Mouse (Mus musculus): Measurements from ENCODE around the gene Taok2. TPM values are rescaled to one million over a fixed set of nuclear protein-coding genes. Genes with fewer than 3 reads are reported as not detected.

Taok2 gene
- polyA plus RNA-seq, 1 experiment = 182 TPM

DNA sequence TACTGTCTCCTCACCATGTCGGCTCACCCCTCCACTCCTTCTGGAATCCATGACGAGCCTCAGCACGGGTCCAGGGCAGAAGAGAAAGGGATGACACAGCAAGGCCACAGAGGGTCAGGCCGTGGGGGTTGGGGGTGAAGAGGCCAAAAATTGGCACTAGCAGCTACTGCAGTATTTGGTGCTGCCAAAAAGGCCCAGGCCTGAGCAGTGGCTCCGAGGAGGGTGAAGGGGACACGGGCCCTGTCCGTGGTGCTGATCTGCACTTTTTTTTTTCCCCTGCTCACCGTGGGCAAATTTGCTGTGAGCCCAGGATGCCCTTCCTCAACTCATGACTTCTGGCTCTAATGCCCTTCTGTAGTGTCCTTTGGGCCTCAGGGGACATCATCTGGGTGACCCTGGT lies 59.1 kb downstream of the Taok2 start:
- WGBS = 28% methylated on average over 8 of the region's 8 CpGs

DNA sequence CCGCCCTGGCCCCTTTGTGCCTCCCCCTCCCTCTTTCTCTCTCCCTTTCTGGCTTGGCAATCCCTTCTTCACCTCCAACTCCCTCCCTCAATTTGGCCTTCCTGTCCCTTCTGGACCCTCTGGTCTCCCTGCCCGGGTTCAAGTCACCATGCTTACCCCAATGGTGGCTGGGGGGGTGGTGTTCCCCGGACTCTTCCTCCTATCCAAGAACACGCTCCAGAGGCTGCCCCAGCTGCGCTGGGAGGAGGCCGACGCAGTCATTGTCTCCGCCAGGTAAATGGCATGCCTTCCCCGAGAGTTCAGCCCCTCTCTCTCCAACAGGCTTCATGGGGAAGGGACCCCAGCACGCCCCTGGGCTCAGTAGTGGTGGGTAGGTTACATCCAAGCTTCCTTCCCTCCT lies 60.6 kb downstream of the Taok2 start:
- 37% methylated on average over 10 of the region's 10 CpGs for WGBS
- no peak overlapping the region for H3K4me3 ChIP-seq (ENCODE audit: control insufficient read depth, insufficient read depth, low read length)
- H3K36me3 ChIP-seq (ENCODE audit: control insufficient read depth, insufficient read depth, low read length) = no peaks in the 10 kb centered on the region
- no peak for TF ChIP-seq CTCF (IDR thresholded peaks at IDR 0.05; ENCODE audit: borderline replicate concordance, control insufficient read depth, extremely low read depth, insufficient read depth, low read length, poor library complexity)
- TF ChIP-seq POLR2A (IDR thresholded peaks at IDR 0.05; ENCODE audit: control insufficient read depth, extremely low read depth, insufficient read depth, low read length, poor library complexity) = no peak
- DNase-seq = no peak
- H3K27ac ChIP-seq (ENCODE audit: control insufficient read depth, insufficient read depth, low read length) = no peak overlapping the region
- no peaks in the 10 kb centered on the region for H3K4me1 ChIP-seq (replicated peaks; ENCODE audit: control insufficient read depth, insufficient read depth, low read length)
- H3K27me3 ChIP-seq (ENCODE audit: control insufficient read depth, insufficient read depth, low read length) = no peaks in the 10 kb centered on the region; the same call in 1 of the 2 replicates

More for the DNA sequence above, 59.1 kb downstream of the Taok2 start:
- no peak for TF ChIP-seq CTCF (IDR thresholded peaks at IDR 0.05; ENCODE audit: borderline replicate concordance, control insufficient read depth, extremely low read depth, insufficient read depth, low read length, poor library complexity)
- no peak for TF ChIP-seq POLR2A (IDR thresholded peaks at IDR 0.05; ENCODE audit: control insufficient read depth, extremely low read depth, insufficient read depth, low read length, poor library complexity)
- Histone ChIP-seq H3K27ac (ENCODE audit: control insufficient read depth, insufficient read depth, low read length) (no peak overlapping the region), H3K36me3 (ENCODE audit: control insufficient read depth, insufficient read depth, low read length) (no peaks in the 10 kb centered on the region), H3K4me1 (replicated peaks; ENCODE audit: control insufficient read depth, insufficient read depth, low read length) (no peaks in the 10 kb centered on the region), H3K27me3 (ENCODE audit: control insufficient read depth, insufficient read depth, low read length) (no peaks in the 10 kb centered on the region; the same call in 1 of the 2 replicates), H3K4me3 (ENCODE audit: control insufficient read depth, insufficient read depth, low read length) (no peak overlapping the region)
- no peak for DNase-seq

DNA sequence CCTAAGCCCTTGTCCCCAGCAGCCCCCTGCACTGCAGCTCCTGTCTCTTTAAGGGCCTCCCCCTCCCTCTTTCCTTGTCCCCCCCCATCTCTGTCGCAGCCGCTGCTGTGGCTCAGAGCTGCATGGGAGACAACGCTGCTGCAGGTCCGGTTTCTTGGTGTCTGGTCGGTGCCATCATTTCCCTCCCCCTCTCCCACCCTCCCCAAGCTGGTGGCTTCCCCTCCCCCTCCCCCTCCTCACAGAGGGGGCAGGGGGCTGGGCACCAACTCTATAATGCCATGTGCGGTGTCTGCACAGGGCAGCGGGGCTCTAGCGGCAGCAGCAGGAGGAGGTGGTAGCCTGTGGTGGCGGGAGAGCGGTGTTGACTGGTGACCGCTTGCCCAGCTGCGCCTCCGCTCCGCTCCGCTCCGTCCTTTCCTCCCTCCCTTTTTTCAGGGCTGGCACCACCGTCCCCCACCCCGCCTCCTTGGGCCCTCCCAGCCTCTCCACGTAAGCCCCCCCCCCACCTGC lies 61.2 kb downstream of the Taok2 start:
- TF ChIP-seq CTCF (IDR thresholded peaks at IDR 0.05; ENCODE audit: borderline replicate concordance, control insufficient read depth, extremely low read depth, insufficient read depth, low read length, poor library complexity) (no peak), POLR2A (IDR thresholded peaks at IDR 0.05; ENCODE audit: control insufficient read depth, extremely low read depth, insufficient read depth, low read length, poor library complexity) (no peak)
- Histone ChIP-seq H3K36me3 (ENCODE audit: control insufficient read depth, insufficient read depth, low read length) (no peaks in the 10 kb centered on the region), H3K27ac (ENCODE audit: control insufficient read depth, insufficient read depth, low read length) (no peak overlapping the region), H3K27me3 (ENCODE audit: control insufficient read depth, insufficient read depth, low read length) (no peaks in the 10 kb centered on the region; the same call in 1 of the 2 replicates), H3K4me3 (ENCODE audit: control insufficient read depth, insufficient read depth, low read length) (no peak overlapping the region), H3K4me1 (replicated peaks; ENCODE audit: control insufficient read depth, insufficient read depth, low read length) (no peaks in the 10 kb centered on the region)
- WGBS = 12% methylated on average over 19 of the region's 19 CpGs
- no peak for DNase-seq

DNA sequence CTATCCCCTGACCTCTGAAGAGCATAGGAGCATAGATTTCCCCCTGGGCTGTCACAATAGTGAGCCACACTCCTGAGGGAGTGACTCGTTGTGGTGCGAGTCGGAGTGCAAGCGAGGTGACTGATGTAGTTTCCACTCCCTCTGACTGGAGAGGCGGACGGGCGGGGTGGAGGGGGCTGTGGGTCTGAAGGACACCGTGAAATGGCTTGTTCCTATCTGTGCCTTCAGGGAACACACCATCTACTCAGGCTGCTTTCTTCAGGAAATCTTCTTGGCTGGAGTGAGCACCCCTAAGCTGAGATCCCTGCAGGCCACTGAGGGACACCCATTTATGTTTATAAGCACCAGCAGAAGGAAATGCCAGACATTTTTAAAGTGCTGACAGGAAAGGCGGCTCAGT lies 61.8 kb downstream of the Taok2 start:
- no peaks in the 10 kb centered on the region for H3K36me3 ChIP-seq (ENCODE audit: control insufficient read depth, insufficient read depth, low read length)
- H3K27me3 ChIP-seq (ENCODE audit: control insufficient read depth, insufficient read depth, low read length) = no peaks in the 10 kb centered on the region; the same call in 1 of the 2 replicates
- 79% methylated on average over 9 of the region's 9 CpGs for WGBS
- no peak for DNase-seq
- no peak overlapping the region for H3K27ac ChIP-seq (ENCODE audit: control insufficient read depth, insufficient read depth, low read length)
- no peaks in the 10 kb centered on the region for H3K4me1 ChIP-seq (replicated peaks; ENCODE audit: control insufficient read depth, insufficient read depth, low read length)
- TF ChIP-seq CTCF (IDR thresholded peaks at IDR 0.05; ENCODE audit: borderline replicate concordance, control insufficient read depth, extremely low read depth, insufficient read depth, low read length, poor library complexity) = no peak
- no peak for TF ChIP-seq POLR2A (IDR thresholded peaks at IDR 0.05; ENCODE audit: control insufficient read depth, extremely low read depth, insufficient read depth, low read length, poor library complexity)
- no peak overlapping the region for H3K4me3 ChIP-seq (ENCODE audit: control insufficient read depth, insufficient read depth, low read length)

DNA sequence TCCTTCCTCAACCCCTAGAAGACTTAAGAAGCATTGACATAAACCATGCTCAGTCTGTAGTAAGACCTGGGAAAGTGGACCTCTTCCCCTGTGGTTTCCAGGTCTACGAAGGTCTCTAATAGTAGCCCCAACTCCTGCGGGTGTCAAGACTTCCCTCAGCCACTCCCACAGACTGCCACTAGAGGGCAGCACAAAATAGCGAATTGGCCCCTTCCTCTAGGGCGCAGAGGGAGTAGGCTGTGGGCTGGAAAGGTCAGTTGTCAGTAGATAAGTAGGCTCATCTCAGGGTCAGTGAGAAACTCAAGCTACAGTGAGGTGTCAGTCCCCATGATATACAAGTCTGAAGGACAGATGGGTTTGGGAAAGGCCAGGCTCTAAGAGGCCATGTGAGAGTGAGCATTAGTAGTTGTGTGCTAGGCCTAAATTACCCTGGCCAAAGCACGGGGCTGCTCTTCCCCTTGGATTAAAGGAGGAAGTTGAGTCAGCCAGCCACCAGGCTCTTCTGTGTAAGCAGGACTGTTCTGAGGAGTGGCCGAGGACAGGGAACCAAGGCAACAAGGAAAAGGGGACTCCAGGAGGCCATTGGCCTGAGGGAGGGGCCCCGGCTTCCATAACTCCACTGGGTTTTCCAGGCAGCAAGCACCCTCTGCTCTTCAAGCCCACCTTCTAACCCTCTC lies 62.5 kb downstream of the Taok2 start:
- Histone ChIP-seq H3K4me1 (replicated peaks; ENCODE audit: control insufficient read depth, insufficient read depth, low read length) (no peaks in the 10 kb centered on the region), H3K27me3 (ENCODE audit: control insufficient read depth, insufficient read depth, low read length) (no peaks in the 10 kb centered on the region; the same call in 1 of the 2 replicates), H3K4me3 (ENCODE audit: control insufficient read depth, insufficient read depth, low read length) (no peak overlapping the region), H3K27ac (ENCODE audit: control insufficient read depth, insufficient read depth, low read length) (no peak overlapping the region), H3K36me3 (ENCODE audit: control insufficient read depth, insufficient read depth, low read length) (no peaks in the 10 kb centered on the region)
- WGBS = 32% methylated on average over 7 of the region's 7 CpGs
- TF ChIP-seq CTCF (IDR thresholded peaks at IDR 0.05; ENCODE audit: borderline replicate concordance, control insufficient read depth, extremely low read depth, insufficient read depth, low read length, poor library complexity) (peak; percentile 82; the same call in 1 of the 2 replicates), POLR2A (IDR thresholded peaks at IDR 0.05; ENCODE audit: control insufficient read depth, extremely low read depth, insufficient read depth, low read length, poor library complexity) (no peak)
- peak; percentile 77 for DNase-seq

DNA sequence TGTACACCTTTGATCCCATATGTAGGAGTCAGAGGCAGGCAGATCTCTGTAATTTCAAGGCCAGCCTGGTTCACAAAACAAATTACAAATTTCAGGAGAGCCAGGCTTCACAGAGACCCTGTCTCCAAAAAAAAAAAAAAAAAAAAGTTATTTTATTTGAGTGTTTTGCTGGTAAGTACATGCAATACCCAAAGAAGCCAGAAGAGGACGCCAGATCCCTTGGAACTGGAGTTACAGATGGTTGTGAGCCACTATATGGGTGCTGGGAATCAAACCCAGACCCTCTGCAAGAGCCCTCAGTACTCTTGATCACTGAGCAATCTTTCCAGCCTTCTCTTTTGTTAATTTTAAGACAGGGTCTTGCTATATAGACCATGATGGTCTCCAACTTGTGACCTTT lies 65.7 kb downstream of the Taok2 start:
- Histone ChIP-seq H3K27ac (ENCODE audit: control insufficient read depth, insufficient read depth, low read length) (no peak overlapping the region), H3K4me1 (replicated peaks; ENCODE audit: control insufficient read depth, insufficient read depth, low read length) (peaks cover 4% of the 10 kb centered on the region), H3K36me3 (ENCODE audit: control insufficient read depth, insufficient read depth, low read length) (no peaks in the 10 kb centered on the region), H3K27me3 (ENCODE audit: control insufficient read depth, insufficient read depth, low read length) (no peaks in the 10 kb centered on the region), H3K4me3 (ENCODE audit: control insufficient read depth, insufficient read depth, low read length) (no peak overlapping the region)
- 47% methylated on average over 1 of the region's 1 CpGs for WGBS
- TF ChIP-seq POLR2A (IDR thresholded peaks at IDR 0.05; ENCODE audit: control insufficient read depth, extremely low read depth, insufficient read depth, low read length, poor library complexity) (no peak), CTCF (IDR thresholded peaks at IDR 0.05; ENCODE audit: borderline replicate concordance, control insufficient read depth, extremely low read depth, insufficient read depth, low read length, poor library complexity) (no peak)
- DNase-seq = no peak
